ENCODE assay signal across 23 mouse cellular contexts in genomic region chr5:144797116-144797515, GRCm38 (mm10). TPM values are rescaled to one million over a fixed set of nuclear protein-coding genes. Genes with fewer than 3 reads are reported as not detected.
DNase-seq lines count a peak whose midpoint lies in the region; ATAC-seq and TF ChIP-seq lines count a peak whose summit lies in the region.
"Had no signal": no experiment of that assay in that cellular context is flagged by ENCODE, and none has a peak within 500 bp of the region (broad histone marks: within the 10 kb centered on the region; RNA-seq: fewer than 3 reads in every experiment).

No protein-coding gene starts in this region.

- peak; percentile 51 for TF ChIP-seq EP300 in lung, postnatal 0 days (IDR thresholded peaks at IDR 0.05)

- DNase-seq in lung, adult 18-20 months: peak; percentile 31 to 42
- no peak for DNase-seq in lung, postnatal 14 days
- DNase-seq in lung, postnatal 0 days (ENCODE audit: low spot score): peak; percentile 71
- peak; percentile 52 for DNase-seq in lung, postnatal 36 days
- DNase-seq in left cerebral cortex, postnatal 10 days (ENCODE audit: extremely low spot score in 1 of 2, low spot score in 2 of 2): no peak
- DNase-seq: adrenal gland, adult 8-10 months; adrenal gland, postnatal 14 days; adrenal gland, postnatal 36 days; B cell, adult 2 months; cerebellum, adult 11-12 months; cerebellum, adult 2 months; cerebellum, adult 9-10 months; cerebellum, postnatal 10 days; cerebellum, postnatal 25 days had no signal

- no peak overlapping the region for H3K9ac ChIP-seq in lung, postnatal 0 days (replicated peaks; ENCODE audit: low read depth)
- H3K9ac ChIP-seq: embryonic facial prominence, embryonic 12.5 days; forebrain, embryonic 13.5 days; forebrain, embryonic 15.5 days had no signal

- no peaks in the 10 kb centered on the region for H3K4me1 ChIP-seq in lung, postnatal 0 days (ENCODE audit: insufficient read depth, low read depth, low read length)
- H3K4me1 ChIP-seq: embryonic facial prominence, embryonic 10.5 days; embryonic facial prominence, embryonic 12.5 days; forebrain, embryonic 13.5 days; forebrain, embryonic 15.5 days had no signal

- no peak overlapping the region for H3K27ac ChIP-seq in lung, postnatal 0 days (ENCODE audit: low read length)
- H3K27ac ChIP-seq: embryonic facial prominence, embryonic 10.5 days; embryonic facial prominence, embryonic 12.5 days; forebrain, embryonic 13.5 days; forebrain, embryonic 15.5 days had no signal

- WGBS in lung, postnatal 0 days: 71% methylated on average over 7 of the region's 7 CpGs

- H3K4me2 ChIP-seq in lung, postnatal 0 days (replicated peaks; ENCODE audit: low read depth, low read length): no peak overlapping the region
- H3K4me2 ChIP-seq: embryonic facial prominence, embryonic 12.5 days; forebrain, embryonic 13.5 days; forebrain, embryonic 15.5 days had no signal

- H3K9me3 ChIP-seq in lung, postnatal 0 days (ENCODE audit: low read length): no peaks in the 10 kb centered on the region
- H3K9me3 ChIP-seq: embryonic facial prominence, embryonic 10.5 days; embryonic facial prominence, embryonic 12.5 days; forebrain, embryonic 13.5 days; forebrain, embryonic 15.5 days; G1E had no signal

- no peaks in the 10 kb centered on the region for H3K27me3 ChIP-seq in lung, postnatal 0 days (replicated peaks; ENCODE audit: insufficient read depth, low read length)
- H3K27me3 ChIP-seq: CH12.LX; embryonic facial prominence, embryonic 12.5 days; forebrain, embryonic 13.5 days; forebrain, embryonic 15.5 days; Patski had no signal

- H3K36me3 ChIP-seq in lung, postnatal 0 days (ENCODE audit: insufficient read depth, low read length): peaks cover 80% of the 10 kb centered on the region

- peak; percentile 78 for ATAC-seq in lung, postnatal 0 days
- ATAC-seq: activated CD4-positive, CD25-positive, alpha-beta regulatory T cell, adult 4 months; CD4-positive, CD25-positive, alpha-beta regulatory T cell, adult 4 months; forebrain, embryonic 13.5 days; forebrain, embryonic 15.5 days; Patski had no signal

- intact Hi-C loops in left cerebral cortex, postnatal 10 days (cut with DNase I): no loop called here

- TF ChIP-seq CTCF in lung, postnatal 0 days (IDR thresholded peaks at IDR 0.05): no peak

- H3K4me3 ChIP-seq in lung, postnatal 0 days (ENCODE audit: low read depth, low read length): no peak overlapping the region
- H3K4me3 ChIP-seq: embryonic facial prominence, embryonic 10.5 days; embryonic facial prominence, embryonic 12.5 days; forebrain, embryonic 13.5 days; forebrain, embryonic 15.5 days had no signal

RNA-seq across cellular contexts. Expression of gene Trrap, which starts 29.6 kb away (rescaled TPM):
- polyA plus RNA-seq in lung, postnatal 0 days (2015; fragmentation: Nextera tagmentation; extraction: Ambion mirVana): 31.0 and 31.5 TPM in 2 replicates
- 100 to 1,000 TPM; 142 to 154 TPM for total RNA-seq in left cerebral cortex, postnatal 10 days (2021)

RNA-seq across cellular contexts. Expression of gene Tmem130, which starts 35.5 kb away (rescaled TPM):
- 0.06 and 0.23 TPM in 2 replicates for polyA plus RNA-seq in lung, postnatal 0 days (2015; fragmentation: Nextera tagmentation; extraction: Ambion mirVana)
- 100 to 1,000 TPM; 205 to 222 TPM for total RNA-seq in left cerebral cortex, postnatal 10 days (2021)
- total RNA-seq: CH12.LX, G1E had no signal
- polyA plus RNA-seq: activated CD4-positive, CD25-positive, alpha-beta regulatory T cell, adult 4 months; CD4-positive, CD25-positive, alpha-beta regulatory T cell, adult 4 months had no signal

Comparison
In these comparisons a context has a peak if more than half of its experiments do, and no peak if none do; other contexts are left out.
1. DNase-seq: peak in lung, adult 18-20 months (2 of 2), lung, postnatal 0 days (single experiment) and lung, postnatal 36 days (single experiment); none in lung, postnatal 14 days (single experiment) and left cerebral cortex, postnatal 10 days (0 of 2).